Mouse (Mus musculus) erythroblast, embryonic 14.5 days (primary cell): Measurements from ENCODE around the gene Chrd.

Experiments
- GATA1 ChIP-seq: IDR thresholded peaks from 2 replicates; pipeline ENCODE4 v1.6.1; 2012; ENCODE audit warnings: low read length, inconsistent platforms, mixed read lengths
- TAL1 ChIP-seq: IDR thresholded peaks from 3 replicates; pipeline ENCODE4 v1.6.1; 2012; ENCODE audit warnings: low read length, inconsistent platforms, mixed read lengths

DNA sequence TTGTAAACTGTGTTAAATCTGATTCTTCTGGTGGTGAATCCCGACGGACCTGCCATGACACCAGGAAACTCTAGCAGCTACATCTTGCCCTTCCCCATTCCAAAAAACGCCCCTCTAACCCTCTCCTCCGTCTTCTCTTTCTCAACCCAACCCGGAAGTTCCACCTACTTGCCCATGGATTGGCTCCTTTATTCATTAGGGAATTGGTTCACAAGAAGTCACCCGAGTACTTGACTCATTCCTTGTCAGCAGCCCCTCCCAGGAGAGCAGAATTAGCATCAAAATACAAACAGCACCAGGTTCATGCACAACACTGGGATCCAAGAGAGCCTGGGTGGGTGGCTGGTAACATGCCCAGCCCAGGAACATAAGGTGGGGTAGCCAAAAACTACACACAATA is 58.9 kb downstream of the Chrd start:
- TF ChIP-seq TAL1 (no peak), GATA1 (no peak)
